Mouse (Mus musculus) embryonic fibroblast, embryonic 13.5 days (primary cell): ENCODE results near the gene Nrm. TPM values are rescaled to one million over a fixed set of nuclear protein-coding genes. Genes with fewer than 3 reads are reported as not detected.
A peak's percentile ranks its signal among the peaks of the same experiment; 100 is the strongest.

Experiments
- H3K27ac ChIP-seq: 2 replicates; pipeline ENCODE4 v1.5.1; 2012; ENCODE audit warnings: low read length, control low read depth, inconsistent platforms; ENCODE audit not compliant: insufficient read depth
- H3K4me1 ChIP-seq: 2 replicates; pipeline ENCODE4 v1.6.1; 2011; ENCODE audit warnings: low read length; ENCODE audit not compliant: control insufficient read depth, insufficient read depth
- H3K4me3 ChIP-seq: 2 replicates; pipeline ENCODE4 v1.5.1; 2011; ENCODE audit warnings: mild to moderate bottlenecking, control low read depth, low read length; ENCODE audit not compliant: insufficient read depth
- CTCF ChIP-seq: IDR thresholded peaks from 2 replicates; pipeline ENCODE4 v1.5.1; 2011; ENCODE audit warnings: mild to moderate bottlenecking, control low read depth, low read length, moderate library complexity, borderline replicate concordance; ENCODE audit not compliant: insufficient read depth
- POLR2A ChIP-seq: IDR thresholded peaks from 2 replicates; pipeline ENCODE4 v1.6.1; 2011; ENCODE audit warnings: low read depth, mild to moderate bottlenecking, control low read depth, low read length, moderate library complexity
- polyA plus RNA-seq: library from polyadenylated mRNA; stranded (reverse); fragments of >200 nt; gene quantifications from 2 replicates; pipeline ENCODE4 v1.2.4, GENCODE M21; 2011; ENCODE audit warnings: low read depth; ENCODE audit not compliant: missing spikeins, insufficient read length

Nrm gene
- polyA plus RNA-seq, 1 experiment: 15.5 TPM

DNA sequence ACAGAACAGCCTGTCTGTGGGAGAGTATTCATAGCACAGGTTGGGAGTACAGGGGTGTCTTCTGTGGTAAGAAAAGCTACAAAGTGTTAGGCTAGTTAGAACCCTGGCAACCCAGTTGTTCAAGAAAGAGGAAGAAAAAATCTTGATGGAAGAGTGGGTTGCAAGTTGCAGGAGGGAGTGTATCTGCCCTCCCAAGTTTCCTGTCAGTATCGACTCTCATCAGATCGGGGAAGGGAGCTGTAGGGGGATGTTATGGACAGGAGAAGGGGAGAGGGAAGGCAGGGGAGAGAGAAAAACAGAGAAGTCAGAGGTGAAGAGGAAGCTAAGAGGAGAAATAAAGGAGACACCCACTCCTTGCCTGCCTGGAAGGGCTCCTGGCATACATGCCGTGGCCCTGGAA is 39.5 kb downstream of the Nrm start:
- Histone ChIP-seq H3K4me1 (peaks cover 6% of the 10 kb centered on the region; the same call in 1 of the 2 replicates), H3K4me3 (no peak overlapping the region), H3K27ac (no peak overlapping the region)
- TF ChIP-seq CTCF (no peak), POLR2A (no peak)

DNA sequence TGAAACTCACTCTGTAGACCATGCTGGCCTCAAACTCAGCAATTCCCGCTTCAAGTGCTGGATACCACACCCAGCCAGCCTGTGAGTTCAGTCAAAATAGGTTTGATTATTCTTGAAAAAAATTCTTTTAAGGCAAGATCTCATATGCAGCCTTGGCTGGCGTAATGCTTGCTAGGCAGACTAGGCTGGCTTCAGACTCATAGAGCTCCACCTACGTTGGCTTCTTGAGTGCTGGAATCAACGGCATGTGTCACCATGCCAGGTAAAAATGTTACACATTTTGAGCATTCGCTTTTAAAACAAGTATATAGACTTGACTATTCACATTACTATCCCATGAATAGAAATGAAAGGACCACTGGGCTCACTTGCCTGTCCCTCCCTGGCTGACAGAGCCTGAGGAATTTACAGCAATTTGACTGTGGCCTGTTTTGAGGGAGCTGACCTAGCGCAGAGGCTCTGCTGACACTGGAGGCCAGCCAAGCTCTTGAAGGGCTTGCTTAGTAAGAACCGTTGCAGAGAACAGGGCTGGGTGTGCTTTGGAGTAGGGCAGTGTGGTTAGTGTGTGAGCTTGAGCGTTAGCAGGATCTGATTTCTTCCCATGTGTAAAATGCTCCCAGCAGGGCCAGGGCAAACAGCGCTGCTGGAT is 42.3 kb downstream of the Nrm start:
- peak overlapping the region; percentile 42 for H3K27ac ChIP-seq
- no peak overlapping the region for H3K4me3 ChIP-seq
- no peaks in the 10 kb centered on the region for H3K4me1 ChIP-seq
- TF ChIP-seq POLR2A (no peak), CTCF (no peak)

DNA sequence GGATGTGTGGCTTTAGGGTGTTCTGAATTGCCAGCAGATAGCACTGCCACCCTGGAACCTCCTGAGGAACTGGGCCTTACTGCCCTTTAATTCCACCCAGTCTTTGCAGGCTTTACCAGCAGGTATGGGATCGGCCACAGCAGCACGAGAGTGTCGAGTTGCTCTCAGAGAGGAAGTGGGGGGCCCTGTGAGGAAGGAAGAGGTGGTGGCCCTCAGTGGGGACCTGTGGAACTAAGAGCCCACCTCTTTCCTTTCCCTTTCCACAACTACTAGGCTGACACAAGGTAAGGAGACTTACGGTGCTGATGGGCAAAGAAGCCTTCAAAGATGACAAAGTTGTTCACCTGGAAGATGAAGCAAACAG is 42.9 kb downstream of the Nrm start:
- TF ChIP-seq CTCF (no peak), POLR2A (no peak)
- Histone ChIP-seq H3K4me3 (no peak overlapping the region), H3K4me1 (peaks cover 3% of the 10 kb centered on the region; the same call in 1 of the 2 replicates), H3K27ac (peak overlapping the region; percentile 42)

DNA sequence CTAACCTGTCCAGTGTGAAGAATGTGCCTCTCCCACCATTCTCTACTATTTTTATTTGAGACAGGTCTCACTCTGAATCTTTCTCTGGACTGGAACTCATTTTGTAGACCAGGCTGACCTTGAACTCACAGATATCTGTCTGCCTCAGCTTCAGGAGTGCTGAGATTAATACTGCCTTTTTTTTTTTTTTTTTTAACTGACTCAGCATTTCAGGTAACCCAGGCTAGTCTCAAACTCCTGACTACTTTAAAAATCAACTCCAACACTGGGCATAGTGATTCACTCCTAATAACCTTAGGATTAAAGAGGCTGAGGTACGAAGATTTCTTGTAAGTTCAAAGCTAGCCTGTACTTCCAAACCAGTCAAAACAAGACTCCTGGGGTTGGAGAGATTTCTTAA is 44.5 kb downstream of the Nrm start:
- Histone ChIP-seq H3K4me3 (no peak overlapping the region), H3K4me1 (peaks cover 7% of the 10 kb centered on the region; the same call in 1 of the 2 replicates), H3K27ac (no peak overlapping the region)
- TF ChIP-seq POLR2A: no peak
- TF ChIP-seq CTCF: no peak

DNA sequence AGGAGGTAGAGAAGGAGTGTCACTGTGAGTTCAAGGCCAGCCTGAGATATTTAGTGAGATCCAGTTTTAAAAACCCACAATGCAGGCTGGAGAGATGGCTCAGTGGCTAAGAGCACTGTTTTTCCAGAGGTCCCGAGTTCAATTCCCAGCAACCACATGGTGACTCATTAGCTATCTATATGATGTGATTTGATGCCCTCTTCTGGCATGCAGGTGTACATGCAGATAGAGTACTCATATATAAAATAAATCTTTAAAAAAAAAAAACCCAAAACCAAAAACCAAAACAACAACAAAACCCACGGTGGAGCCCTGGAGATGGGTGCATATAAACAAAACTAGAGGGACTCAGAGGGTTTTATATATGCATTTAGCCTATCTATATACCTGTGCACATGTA is 46.5 kb downstream of the Nrm start:
- TF ChIP-seq CTCF (no peak), POLR2A (no peak)
- H3K4me1 ChIP-seq: peaks cover 7% of the 10 kb centered on the region; the same call in 1 of the 2 replicates
- no peak overlapping the region for H3K4me3 ChIP-seq
- no peak overlapping the region for H3K27ac ChIP-seq

DNA sequence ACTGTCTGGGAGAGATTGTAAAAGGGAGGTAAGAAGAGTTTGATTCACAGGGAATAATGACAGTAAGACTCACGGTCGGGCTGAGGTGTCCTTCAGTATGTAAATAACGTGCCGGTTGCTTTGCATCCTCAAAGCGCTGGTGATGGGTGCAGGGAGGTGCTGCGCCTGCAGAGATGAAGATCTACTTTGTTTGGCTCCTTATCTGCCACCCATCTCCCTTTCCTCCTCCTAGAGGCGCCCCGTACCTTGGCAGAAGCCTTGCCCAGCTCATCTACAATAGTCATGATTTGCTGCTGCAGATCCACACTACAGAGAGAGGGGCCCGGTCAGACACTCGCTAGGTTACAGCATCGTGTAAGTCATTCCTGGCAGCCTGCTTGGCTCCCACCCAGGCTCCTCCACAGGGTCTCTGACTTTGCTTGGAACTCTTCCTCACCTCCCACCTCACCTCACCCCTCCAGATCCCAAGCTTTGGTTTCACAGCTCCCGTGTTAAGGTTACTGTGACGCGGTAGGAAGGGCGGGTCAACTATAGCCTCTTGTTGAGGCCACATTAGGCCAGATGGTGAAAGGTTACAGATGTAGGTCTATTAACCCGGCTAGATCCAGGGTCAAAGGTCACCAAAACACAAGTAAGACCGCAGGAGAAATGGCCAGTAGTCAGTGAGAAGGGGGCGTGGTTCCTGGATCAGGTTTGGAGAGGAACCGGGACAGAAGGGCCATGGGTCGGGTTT is 48.2 kb downstream of the Nrm start:
- Histone ChIP-seq H3K4me1 (peaks cover 7% of the 10 kb centered on the region; the same call in 1 of the 2 replicates), H3K4me3 (peak overlapping the region; percentile 56), H3K27ac (peak overlapping the region; percentile 4; the same call in 1 of the 2 replicates)
- TF ChIP-seq CTCF (no peak), POLR2A (no peak)

DNA sequence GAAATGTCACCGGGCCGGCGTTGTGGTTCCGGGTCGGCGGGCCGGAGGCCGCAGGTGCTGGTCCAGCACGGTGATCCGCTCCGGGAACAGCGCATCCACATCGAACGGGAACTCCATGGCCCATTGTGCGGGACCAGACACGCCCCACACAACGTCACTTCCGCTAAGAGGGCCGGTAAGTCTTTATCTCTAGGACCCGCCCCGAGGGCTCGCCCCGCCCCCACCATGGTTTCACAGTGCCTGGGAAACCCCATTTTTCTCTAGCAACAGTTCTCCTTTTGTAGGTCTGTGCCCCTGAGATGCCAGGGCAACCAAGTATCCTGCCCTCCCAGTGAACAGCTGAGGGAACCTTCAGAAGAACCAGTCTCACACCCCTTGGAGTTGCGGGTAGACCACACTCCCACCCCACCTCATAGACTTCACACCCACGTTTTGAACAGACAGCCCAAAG is 48.8 kb downstream of the Nrm start, which contains the start of gene Atat1:
TSS of gene Atat1 (minus strand) at position 157 of the 451 bp plus-strand sequence.
- Histone ChIP-seq H3K27ac (peak within 1 kb of the TSS; percentile 15; the same call in 1 of the 2 replicates), H3K4me1 (peaks cover 7% of the 10 kb centered on the region; the same call in 1 of the 2 replicates)
- TF ChIP-seq POLR2A (peak; percentile 92), CTCF (no peak)

DNA sequence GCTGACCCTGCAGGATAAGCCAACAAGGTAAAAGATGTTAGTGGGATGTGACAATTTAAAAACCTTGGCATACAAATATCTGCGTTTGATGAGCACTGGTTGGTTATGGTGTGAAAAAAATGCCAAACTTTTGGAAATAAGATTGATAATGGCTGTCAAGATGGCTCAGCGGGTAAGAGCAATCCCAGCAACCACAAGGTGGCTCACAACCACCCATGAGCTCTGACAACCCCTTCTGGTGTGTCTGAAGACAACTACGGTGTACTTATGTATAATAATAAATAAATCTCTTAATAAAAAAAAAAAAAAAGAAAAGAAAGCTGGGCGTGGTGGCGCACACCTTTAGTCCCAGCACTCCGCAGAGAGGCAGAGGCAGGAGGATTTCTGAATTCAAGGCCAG is 53.9 kb downstream of the Nrm start:
- H3K4me1 ChIP-seq: peaks cover 6% of the 10 kb centered on the region
- peak overlapping the region; percentile 80 for H3K4me3 ChIP-seq
- no peak for TF ChIP-seq POLR2A
- no peak for TF ChIP-seq CTCF
- no peak overlapping the region for H3K27ac ChIP-seq

More for the DNA sequence above, 48.8 kb downstream of the Nrm start, which contains the start of gene Atat1:
- H3K4me3 ChIP-seq: peak within 1 kb of the TSS; percentile 56

Other genes starting within 250 kb of the Nrm start
- not detected in 2 replicates for gene Gm9573, start 234.7 kb upstream of the Nrm start, polyA plus RNA-seq
- 0.18 and 0.19 TPM in 2 replicates for gene Mucl3, start 217.6 kb upstream of the Nrm start, polyA plus RNA-seq
- gene Vars2, start 193.7 kb upstream of the Nrm start, polyA plus RNA-seq: 12.3 and 14.3 TPM in 2 replicates
- gene Gtf2h4, start 187.6 kb upstream of the Nrm start, polyA plus RNA-seq: 28.7 and 40.5 TPM in 2 replicates
- 42.9 and 46.3 TPM in 2 replicates for gene Ddr1, start 156.7 kb upstream of the Nrm start, polyA plus RNA-seq
- gene Ier3, start 39.6 kb upstream of the Nrm start, polyA plus RNA-seq: 82.6 and 120 TPM in 2 replicates
- gene Flot1, start 38.1 kb upstream of the Nrm start, polyA plus RNA-seq: 66.3 and 78.7 TPM in 2 replicates
- gene Tubb5, start 23.0 kb upstream of the Nrm start, polyA plus RNA-seq: 856 and 947 TPM in 2 replicates
- 30.4 and 31.8 TPM in 2 replicates for gene Mdc1, start 19.8 kb upstream of the Nrm start, polyA plus RNA-seq
- 92.1 and 115 TPM in 2 replicates for gene Ppp1r18, start 4.3 kb downstream of the Nrm start, polyA plus RNA-seq
- gene Dhx16, start 18.5 kb downstream of the Nrm start, polyA plus RNA-seq: 40.5 and 41.1 TPM in 2 replicates
- 29.0 and 37.3 TPM in 2 replicates for gene 2310061I04Rik, start 36.1 kb downstream of the Nrm start, polyA plus RNA-seq
- 31.8 and 34.7 TPM in 2 replicates for gene Atat1, start 48.8 kb downstream of the Nrm start, polyA plus RNA-seq
- gene Mrps18b, start 55.1 kb downstream of the Nrm start, polyA plus RNA-seq: 86.9 and 89.8 TPM in 2 replicates
- gene Ppp1r10, start 55.1 kb downstream of the Nrm start, polyA plus RNA-seq: 58.6 and 67.3 TPM in 2 replicates
- 90.7 and 95.8 TPM in 2 replicates for gene Abcf1, start 108.4 kb downstream of the Nrm start, polyA plus RNA-seq
- 40.0 and 40.9 TPM in 2 replicates for gene Gnl1, start 118.5 kb downstream of the Nrm start, polyA plus RNA-seq
- 30.8 and 31.4 TPM in 2 replicates for gene Prr3, start 118.9 kb downstream of the Nrm start, polyA plus RNA-seq
- not detected in 2 replicates for gene H2-T24, start 159.2 kb downstream of the Nrm start, polyA plus RNA-seq
- gene H2-T23, start 171.5 kb downstream of the Nrm start, polyA plus RNA-seq: 15.8 and 21.7 TPM in 2 replicates
- gene H2-T22, start 181.4 kb downstream of the Nrm start, polyA plus RNA-seq: 50.4 and 54.1 TPM in 2 replicates
- not detected in 2 replicates for gene Gm6034, start 181.6 kb downstream of the Nrm start, polyA plus RNA-seq
- not detected in 2 replicates for gene Gm11127, start 197.1 kb downstream of the Nrm start, polyA plus RNA-seq